Mouse (Mus musculus) myocyte (in vitro differentiated cells): Measurements from ENCODE around the gene Kdm1b. TPM values are rescaled to one million over a fixed set of nuclear protein-coding genes. Genes with fewer than 3 reads are reported as not detected.

Experiments
- H3K27me3 ChIP-seq: one replicate; pipeline ENCODE4 v1.6.1; 2011; ENCODE audit not compliant: control insufficient read depth, insufficient read depth, insufficient read length
- H3K36me3 ChIP-seq: one replicate; pipeline ENCODE4 v1.6.1; 2011; ENCODE audit not compliant: control insufficient read depth, insufficient read depth
- H3K4me2 ChIP-seq: one replicate; pipeline ENCODE4 v1.6.1; 2011; ENCODE audit warnings: low read depth, control low read depth
- H3K4me3 ChIP-seq: one replicate; pipeline ENCODE4 v1.5.1; 2011; ENCODE audit warnings: mild to moderate bottlenecking, control low read depth, moderate library complexity
- H3K79me2 ChIP-seq: one replicate; pipeline ENCODE4 v1.6.1; 2011; ENCODE audit not compliant: control insufficient read depth, insufficient read depth
- H3ac ChIP-seq: one replicate; pipeline ENCODE4 v1.6.1; 2011; ENCODE audit not compliant: control insufficient read depth, insufficient read length
- CEBPB ChIP-seq: IDR thresholded peaks from 2 replicates; pipeline ENCODE4 v1.6.1; 2011; ENCODE audit warnings: mild to moderate bottlenecking, moderate library complexity; ENCODE audit not compliant: poor library complexity, insufficient read depth, severe bottlenecking
- E2F4 ChIP-seq: IDR thresholded peaks from one replicate; pipeline ENCODE4 v1.6.1; 2011; ENCODE audit warnings: mild to moderate bottlenecking, control low read depth, moderate library complexity; ENCODE audit not compliant: insufficient read depth
- MAX ChIP-seq: IDR thresholded peaks from one replicate; pipeline ENCODE4 v1.6.1; 2011; ENCODE audit warnings: low read depth, mild to moderate bottlenecking, control low read depth
- MYOD1 ChIP-seq, 3 experiments: IDR thresholded peaks; one replicate each; pipeline ENCODE4 v1.6.1; 2011; ENCODE audit warnings: control low read depth in 2 of 3, low read depth in 2 of 3, mild to moderate bottlenecking in 2 of 3, moderate library complexity in 1 of 3; ENCODE audit not compliant: insufficient read length in 2 of 3, control insufficient read depth in 1 of 3
- MYOG ChIP-seq, 3 experiments: IDR thresholded peaks; one replicate each; pipeline ENCODE4 v1.6.1; 2011; ENCODE audit warnings: control low read depth in 2 of 3, low read depth in 2 of 3, mild to moderate bottlenecking in 2 of 3; ENCODE audit not compliant: insufficient read length in 2 of 3, control insufficient read depth in 1 of 3, insufficient read depth in 1 of 3
- POLR2A ChIP-seq: IDR thresholded peaks from one replicate; pipeline ENCODE4 v1.6.1; 2011; ENCODE audit warnings: low read depth, mild to moderate bottlenecking, control low read depth, moderate library complexity; ENCODE audit not compliant: insufficient read length
- POLR2AphosphoS2 ChIP-seq: IDR thresholded peaks from one replicate; pipeline ENCODE4 v1.6.1; 2011; ENCODE audit warnings: low read depth, control low read depth; ENCODE audit not compliant: insufficient read length
- REST ChIP-seq: IDR thresholded peaks from one replicate; pipeline ENCODE4 v1.6.1; 2011; ENCODE audit warnings: mild to moderate bottlenecking, control low read depth, moderate library complexity; ENCODE audit not compliant: insufficient read depth, insufficient read length
- SRF ChIP-seq: IDR thresholded peaks from one replicate; pipeline ENCODE4 v1.6.1; 2011; ENCODE audit warnings: low read depth; ENCODE audit not compliant: control insufficient read depth, insufficient read length
- TCF12 ChIP-seq: IDR thresholded peaks from one replicate; pipeline ENCODE4 v1.6.1; 2011; ENCODE audit warnings: mild to moderate bottlenecking, control low read depth; ENCODE audit not compliant: poor library complexity, insufficient read depth, severe bottlenecking
- TCF3 ChIP-seq: IDR thresholded peaks from one replicate; pipeline ENCODE4 v1.6.1; 2011; ENCODE audit warnings: low read depth, control low read depth; ENCODE audit not compliant: insufficient read length
- USF1 ChIP-seq: IDR thresholded peaks from one replicate; pipeline ENCODE4 v1.6.1; 2011; ENCODE audit warnings: low read depth, mild to moderate bottlenecking, control low read depth, moderate library complexity
- polyA plus RNA-seq: library from polyadenylated mRNA; unstranded; fragments of >200 nt; fragmentation: generic; extraction: Trizol; gene quantifications from one replicate; pipeline ENCODE4 v1.2.1, GENCODE M21; 2012; ENCODE audit warnings: missing spikeins

The Kdm1b gene
- polyA plus RNA-seq, 1 experiment, result 5.0 TPM

GRCm38 (mm10) chr13:47014334-47015194 lies 28.7 kb upstream of the Kdm1b start, which contains the start of gene Nhlrc1:
Gene Nhlrc1 (minus strand): TSS chr13:47014850.
- Histone ChIP-seq H3K4me2 (peak within 1 kb of the TSS; percentile 49), H3K79me2 (no peaks in the 10 kb centered on the region), H3K27me3 (no peaks in the 10 kb centered on the region), H3K36me3 (no peaks in the 10 kb centered on the region), H3K4me3 (no peak within 1 kb of the TSS), H3ac (no peak within 1 kb of the TSS)
- TF ChIP-seq MYOG (IDR thresholded peaks at IDR 0.05; ENCODE audit: control insufficient read depth in 1 of 3, insufficient read depth in 1 of 3, insufficient read length in 2 of 3, low read depth in 2 of 3), result peak in 1 of 3 experiments; percentile 30
- no peak for TF ChIP-seq SRF

- TF ChIP-seq POLR2A, result no peak
- TF ChIP-seq MYOD1 (IDR thresholded peaks at IDR 0.05; ENCODE audit: control insufficient read depth in 1 of 3, insufficient read length in 2 of 3, low read depth in 2 of 3), result peak in 2 of 3 experiments; percentile 12 to 52
- no peak for TF ChIP-seq SRF
- TF ChIP-seq TCF12, result no peak
- no peak for TF ChIP-seq POLR2AphosphoS2
- TF ChIP-seq MYOG (IDR thresholded peaks at IDR 0.05; ENCODE audit: control insufficient read depth in 1 of 3, insufficient read depth in 1 of 3, insufficient read length in 2 of 3, low read depth in 2 of 3), result peak in 2 of 3 experiments; percentile 10 to 15
- Histone ChIP-seq H3K27me3 (no peaks in the 10 kb centered on the region), H3K4me2 (peak overlapping the region; percentile 49), H3K36me3 (no peaks in the 10 kb centered on the region), H3ac (no peak overlapping the region), H3K79me2 (no peaks in the 10 kb centered on the region), H3K4me3 (no peak overlapping the region)
These were observed 28.2 kb upstream of the Kdm1b start for GRCm38 (mm10) chr13:47015195-47015501.

DNA sequence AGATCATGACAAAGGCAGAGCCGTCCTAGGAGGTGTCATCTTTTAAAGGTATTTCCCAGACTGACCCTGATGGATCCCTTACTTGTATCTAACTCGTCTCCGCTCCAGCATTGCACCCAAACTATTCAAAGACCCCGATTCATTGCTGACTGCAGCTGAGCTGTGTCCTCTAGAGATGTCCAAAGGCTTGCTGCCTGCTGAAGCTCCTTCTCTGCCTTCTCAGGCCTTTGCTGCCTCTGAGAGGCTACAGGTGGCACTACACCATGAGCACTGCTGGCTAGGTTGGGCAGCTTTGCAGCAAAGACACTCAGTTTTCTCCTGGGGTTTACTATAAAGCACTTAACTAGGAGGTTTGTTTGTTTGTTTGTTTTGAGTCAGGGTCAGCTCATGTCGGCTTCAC lies 26.0 kb upstream of the Kdm1b start:
- Histone ChIP-seq H3K36me3 (no peaks in the 10 kb centered on the region), H3K79me2 (no peaks in the 10 kb centered on the region), H3K4me2 (no peak overlapping the region), H3K4me3 (no peak overlapping the region), H3ac (no peak overlapping the region), H3K27me3 (no peaks in the 10 kb centered on the region)
- TF ChIP-seq MAX (no peak), MYOG (IDR thresholded peaks at IDR 0.05; ENCODE audit: control insufficient read depth in 1 of 3, insufficient read depth in 1 of 3, insufficient read length in 2 of 3, low read depth in 2 of 3) (no peak), CEBPB (no peak), REST (no peak), MYOD1 (IDR thresholded peaks at IDR 0.05; ENCODE audit: control insufficient read depth in 1 of 3, insufficient read length in 2 of 3, low read depth in 2 of 3) (no peak), USF1 (no peak)

GRCm38 (mm10) chr13:47019774-47020173 lies 23.5 kb upstream of the Kdm1b start:
- Histone ChIP-seq H3K27me3 (no peaks in the 10 kb centered on the region), H3K4me2 (no peak overlapping the region), H3ac (no peak overlapping the region), H3K79me2 (no peaks in the 10 kb centered on the region), H3K4me3 (no peak overlapping the region), H3K36me3 (no peaks in the 10 kb centered on the region)
- TF ChIP-seq POLR2AphosphoS2 (no peak), USF1 (no peak), MYOD1 (IDR thresholded peaks at IDR 0.05; ENCODE audit: control insufficient read depth in 1 of 3, insufficient read length in 2 of 3, low read depth in 2 of 3) (no peak), REST (no peak), POLR2A (no peak), CEBPB (no peak), E2F4 (no peak), TCF3 (no peak), SRF (no peak), MAX (no peak)

DNA sequence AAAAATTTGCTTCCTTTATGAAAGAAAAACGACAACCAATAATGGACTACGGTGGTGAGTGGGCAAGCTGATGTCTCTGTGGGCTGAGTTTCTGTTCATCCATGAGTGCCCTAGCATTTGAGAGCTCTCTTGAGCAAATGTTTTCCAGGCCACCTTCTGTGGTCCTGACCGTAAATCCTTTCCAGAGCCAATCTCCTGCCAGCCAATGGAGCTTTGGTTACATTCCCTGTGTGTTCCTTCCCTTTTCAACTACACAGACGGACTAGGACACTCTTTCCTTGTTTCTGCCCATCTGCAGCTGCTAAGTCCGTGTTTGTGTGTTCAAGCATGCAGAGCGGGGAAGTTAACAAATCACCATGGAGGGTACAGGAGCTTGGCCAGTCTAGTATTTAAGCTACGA lies 22.5 kb upstream of the Kdm1b start:
- no peaks in the 10 kb centered on the region for H3K27me3 ChIP-seq
- H3K36me3 ChIP-seq, result no peaks in the 10 kb centered on the region
- H3ac ChIP-seq, result no peak overlapping the region
- no peaks in the 10 kb centered on the region for H3K79me2 ChIP-seq
- H3K4me2 ChIP-seq, result no peak overlapping the region
- no peak overlapping the region for H3K4me3 ChIP-seq
- TF ChIP-seq TCF12 (no peak), POLR2AphosphoS2 (no peak), CEBPB (no peak), TCF3 (no peak), MYOD1 (IDR thresholded peaks at IDR 0.05; ENCODE audit: control insufficient read depth in 1 of 3, insufficient read length in 2 of 3, low read depth in 2 of 3) (no peak), REST (no peak), MYOG (IDR thresholded peaks at IDR 0.05; ENCODE audit: control insufficient read depth in 1 of 3, insufficient read depth in 1 of 3, insufficient read length in 2 of 3, low read depth in 2 of 3) (no peak), E2F4 (no peak), MAX (no peak)
